Mouse (Mus musculus): ENCODE results near the gene Chek1. TPM values are rescaled to one million over a fixed set of nuclear protein-coding genes. Genes with fewer than 3 reads are reported as not detected.

Gene Chek1
- polyA plus RNA-seq (2017; shearing (Covaris generic)): 5.4 TPM

DNA sequence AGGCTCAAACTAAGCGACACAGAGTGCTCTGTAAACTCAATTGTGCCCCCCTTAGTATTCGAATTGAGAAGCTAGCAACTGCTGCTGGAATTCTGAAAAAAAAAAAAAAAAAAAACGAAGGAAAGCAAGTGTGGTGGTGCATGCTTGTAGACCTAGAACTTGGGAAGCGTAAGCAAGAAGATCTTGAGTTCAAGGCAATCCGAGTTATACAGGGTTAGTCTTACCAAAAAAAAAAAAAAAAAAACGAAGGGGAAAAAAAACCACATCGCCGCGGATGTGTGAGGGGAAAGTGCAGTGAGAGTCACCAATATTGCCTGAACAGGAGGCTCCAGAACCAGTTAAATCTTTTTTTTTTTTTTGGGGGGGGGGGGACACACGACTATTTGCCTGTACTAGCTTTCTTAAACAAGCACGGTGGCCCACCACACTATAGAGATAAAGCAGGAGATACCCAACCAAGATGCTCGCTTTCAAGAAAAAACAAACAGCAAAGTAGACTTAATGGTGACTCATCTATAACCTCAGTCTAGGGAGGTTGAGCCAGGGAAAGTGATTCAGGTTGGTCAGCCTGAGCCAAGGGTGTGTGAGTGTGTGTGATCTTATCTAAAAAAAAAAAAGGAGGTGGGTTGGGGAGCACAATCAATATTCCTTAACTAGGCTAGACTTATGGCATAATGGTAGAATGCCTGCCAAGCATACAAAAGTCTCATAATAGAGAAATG lies at the start of gene Chek1:
Gene Chek1, minus strand, starts transcription at position 32 of the 722 bp plus-strand sequence.

DNA sequence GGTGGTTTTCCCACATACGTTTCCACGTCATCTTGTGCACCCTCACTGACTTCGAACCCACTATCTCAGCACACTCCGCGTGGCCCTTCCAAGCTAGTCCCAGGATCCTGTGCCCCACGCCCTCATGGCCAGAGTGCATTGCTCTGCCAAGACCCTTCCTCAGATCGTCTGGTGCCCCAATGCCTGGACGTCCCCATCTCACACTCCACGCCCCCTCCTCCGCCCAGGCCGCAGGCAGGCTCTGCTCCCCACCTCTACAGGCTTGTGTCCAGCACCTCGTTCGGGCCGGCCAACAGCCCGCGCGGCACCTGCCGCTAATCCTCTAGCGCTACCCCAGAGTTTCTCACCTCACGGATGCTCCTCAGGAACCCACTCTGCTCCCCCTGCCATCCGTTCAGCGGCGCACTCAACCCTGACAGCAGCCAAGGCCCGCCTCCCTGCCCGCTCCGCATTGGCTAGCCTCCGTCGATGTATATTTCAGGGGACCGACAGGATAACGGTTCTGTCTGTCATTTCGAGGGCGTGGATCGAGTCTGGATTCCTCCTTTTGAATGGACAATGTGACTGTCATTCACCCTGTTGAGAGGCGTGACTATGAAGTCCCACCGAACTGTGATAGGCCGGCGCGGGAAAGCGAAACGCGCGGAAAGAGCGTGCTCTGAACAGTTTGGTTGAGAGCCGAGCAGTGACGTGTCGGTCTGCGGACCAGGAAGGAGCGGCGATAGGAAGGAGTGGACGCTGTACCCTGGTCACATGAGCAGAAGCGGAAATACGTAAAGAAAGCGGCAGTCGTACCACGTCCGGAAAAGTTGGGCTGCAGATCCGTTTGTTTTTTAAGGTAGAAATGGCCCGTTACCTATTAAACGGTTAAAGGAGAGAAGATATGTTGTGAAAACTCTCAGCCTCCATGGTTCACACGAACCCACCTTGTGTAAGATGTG lies 40.6 kb upstream of the Chek1 start, which contains the start of gene Stt3a:
Gene Stt3a, minus strand, starts transcription at position 477 of the 941 bp plus-strand sequence.

DNA sequence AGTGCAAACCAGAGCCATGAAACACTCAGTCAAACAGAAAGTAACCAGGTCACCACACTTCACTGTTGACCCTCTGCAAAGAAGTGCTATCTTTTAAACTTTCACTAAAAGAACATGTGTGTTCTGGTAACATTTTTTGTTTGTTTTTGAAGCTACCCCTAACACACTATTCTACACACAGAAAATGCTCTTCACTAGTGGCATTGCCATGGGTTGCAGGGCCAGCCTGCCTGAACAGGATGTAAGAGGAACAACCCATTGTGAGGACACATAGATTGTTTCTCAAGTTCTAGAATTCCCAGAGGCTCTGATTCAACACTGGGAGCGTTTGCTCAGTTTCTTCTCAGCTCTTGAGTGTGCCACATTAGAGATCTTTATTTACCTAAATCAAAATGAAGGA lies 33.9 kb downstream of the Chek1 start, which contains the start of gene Acrv1:
Gene Acrv1, plus strand, starts transcription at position 301 of the 400 bp plus-strand sequence.

Other genes starting within 250 kb of the Chek1 start
- not detected for gene Gm5615, start 185.1 kb downstream of the Chek1 start, polyA plus RNA-seq (2017; shearing (Covaris generic))
- not detected for gene Gm17689, start 144.4 kb downstream of the Chek1 start, polyA plus RNA-seq (2017; shearing (Covaris generic))
- gene A630095E13Rik, start 83.7 kb downstream of the Chek1 start, polyA plus RNA-seq (2017; shearing (Covaris generic)): not detected
- gene Acrv1, start 33.8 kb downstream of the Chek1 start, polyA plus RNA-seq (2017; shearing (Covaris generic)): not detected
- 283 TPM for gene Stt3a, start 40.6 kb upstream of the Chek1 start, polyA plus RNA-seq (2017; shearing (Covaris generic))
- 26.2 TPM for gene Ei24, start 70.3 kb upstream of the Chek1 start, polyA plus RNA-seq (2017; shearing (Covaris generic))
- not detected for gene Fez1, start 94.8 kb upstream of the Chek1 start, polyA plus RNA-seq (2017; shearing (Covaris generic))

All from inflammation-experienced regulatory T-cells, adult 16 weeks (primary cell).